In the genomic region with DNA sequence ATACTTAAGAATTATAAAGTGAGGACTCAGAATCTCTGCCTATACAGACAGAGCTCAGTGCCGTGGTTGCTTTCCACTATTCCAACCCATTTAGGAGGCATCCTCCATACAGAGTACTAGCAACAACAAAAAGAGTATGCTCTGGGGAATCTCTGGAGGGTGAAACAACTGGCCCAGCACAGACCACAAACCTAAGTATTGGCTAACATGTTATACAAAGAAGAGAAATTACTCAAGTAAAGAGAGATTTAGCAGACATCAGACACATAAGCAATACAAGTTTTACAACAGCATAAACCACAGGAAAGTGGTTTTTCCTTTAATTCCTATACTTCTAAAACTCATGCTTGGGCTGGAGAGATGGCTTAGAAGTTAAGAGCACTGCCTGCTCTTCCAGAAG, we compare ENCODE assay signal across 18 mouse cellular contexts. TPM values are rescaled to one million over a fixed set of nuclear protein-coding genes. Genes with fewer than 3 reads are reported as not detected.
"Had no signal": no experiment of that assay in that cellular context is flagged by ENCODE, and none has a peak within 500 bp of the region (broad histone marks: within the 10 kb centered on the region; RNA-seq: fewer than 3 reads in every experiment).

No protein-coding gene starts in this region.

- H3K4me3 ChIP-seq: midbrain, embryonic 13.5 days; midbrain, embryonic 15.5 days; neural tube, embryonic 12.5 days; stomach, embryonic 15.5 days had no signal

- DNase-seq: lung, adult 18-20 months; lung, embryonic 14.5 days; lung, postnatal 10 days; lung, postnatal 4 days; right cerebral cortex, adult 18-20 months; right cerebral cortex, postnatal 25 days; right cerebral cortex, postnatal 4 days; spleen, adult 18-20 months; thymus, adult 2 months; thymus, postnatal 25 days; thymus, postnatal 4 days had no signal

- ATAC-seq: midbrain, embryonic 13.5 days; midbrain, embryonic 15.5 days had no signal

- H3K27ac ChIP-seq: midbrain, embryonic 13.5 days; midbrain, embryonic 15.5 days; neural tube, embryonic 12.5 days; stomach, embryonic 15.5 days; stomach, postnatal 0 days had no signal

- H3K9me3 ChIP-seq: midbrain, embryonic 13.5 days; midbrain, embryonic 15.5 days; neural tube, embryonic 12.5 days; stomach, embryonic 15.5 days had no signal

- H3K27me3 ChIP-seq: midbrain, embryonic 13.5 days; midbrain, embryonic 15.5 days; neural tube, embryonic 12.5 days; stomach, embryonic 15.5 days had no signal

- H3K36me3 ChIP-seq: midbrain, embryonic 15.5 days had no signal

- H3K4me1 ChIP-seq: midbrain, embryonic 13.5 days; midbrain, embryonic 15.5 days; neural tube, embryonic 12.5 days; stomach, embryonic 15.5 days had no signal

RNA-seq across cellular contexts. Expression of gene B3galt2, which starts 17.8 kb away (rescaled TPM):
- polyA plus RNA-seq: small intestine, adult 2 months; testis, adult 2 months had no signal
